Mouse (Mus musculus) neural tube, embryonic 11.5 days (tissue): Measurements from ENCODE around the gene Fam122b. TPM values are rescaled to one million over a fixed set of nuclear protein-coding genes. Genes with fewer than 3 reads are reported as not detected.

Experiments used
- ATAC-seq: fragments of 200-750 bp; cut with Nextera tagmentation; 2 replicates; pipeline ENCODE4 v1.8.0; 2017; ENCODE audit warnings: moderate number of reproducible peaks, mild to moderate bottlenecking, moderate TSS enrichment, moderate library complexity; ENCODE audit not compliant: insufficient read depth, low FRiP score, low TSS enrichment
- DNase-seq: peaks from one replicate; pipeline ENCODE4 v3.0.0-alpha.2; 2015; ENCODE audit warnings: low spot score
- H3K27ac ChIP-seq: fragments of 300-500 bp; sonication (generic); 2 replicates; pipeline ENCODE4 v1.5.1; 2014; ENCODE audit warnings: low read depth, mild to moderate bottlenecking, low read length
- H3K27me3 ChIP-seq: fragments of 300-500 bp; sonication (generic); 2 replicates; pipeline ENCODE4 v1.6.1; 2014; ENCODE audit warnings: mild to moderate bottlenecking, low read length, mixed read lengths; ENCODE audit not compliant: control insufficient read depth, insufficient read depth
- H3K36me3 ChIP-seq: fragments of 300-500 bp; sonication (generic); 2 replicates; pipeline ENCODE4 v1.6.1; 2014; ENCODE audit warnings: mild to moderate bottlenecking, low read length, moderate library complexity, mixed read lengths; ENCODE audit not compliant: control insufficient read depth, insufficient read depth
- H3K4me1 ChIP-seq: fragments of 300-500 bp; sonication (generic); 2 replicates; pipeline ENCODE4 v1.6.1; 2014; ENCODE audit warnings: low read length, mixed read lengths; ENCODE audit not compliant: control insufficient read depth, insufficient read depth
- H3K4me2 ChIP-seq: fragments of 300-500 bp; sonication (generic); 2 replicates; pipeline ENCODE4 v1.6.1; 2014; ENCODE audit warnings: low read depth, mild to moderate bottlenecking, moderate library complexity
- H3K4me3 ChIP-seq: fragments of 300-500 bp; sonication (generic); 2 replicates; pipeline ENCODE4 v1.5.1; 2014; ENCODE audit warnings: low read depth, low read length
- H3K9ac ChIP-seq: fragments of 300-500 bp; sonication (generic); 2 replicates; pipeline ENCODE4 v1.6.1; 2014; ENCODE audit warnings: mild to moderate bottlenecking, low read length
- H3K9me3 ChIP-seq: fragments of 300-500 bp; sonication (generic); 2 replicates; pipeline ENCODE4 v1.6.1; 2016; ENCODE audit warnings: low read length; ENCODE audit not compliant: control insufficient read depth
- WGBS: fragments of 180-500 bp; shearing (Covaris S2); extraction: QIAGEN DNeasy Blood & Tissue Kit; methylation state at CpG from one replicate; pipeline ENCODE4 v1.1.7; 2014; 5-methylcytosine and 5-hydroxymethylcytosine counted together
- polyA plus RNA-seq: library from polyadenylated mRNA; unstranded; fragments of >200 nt; fragmentation: Nextera tagmentation; extraction: Ambion mirVana; gene quantifications from 2 replicates; pipeline ENCODE4 v1.2.1, GENCODE M21; 2014

The Fam122b gene
- polyA plus RNA-seq, 1 experiment from 2014 or later: 10.6 TPM

- Histone ChIP-seq H3K4me3 (no peak overlapping the region), H3K9ac (no peak overlapping the region), H3K9me3 (no peaks in the 10 kb centered on the region), H3K4me2 (no peak overlapping the region), H3K36me3 (no peaks in the 10 kb centered on the region), H3K4me1 (no peaks in the 10 kb centered on the region), H3K27ac (no peak overlapping the region), H3K27me3 (no peaks in the 10 kb centered on the region)
- WGBS: 14% methylated on average over 2 of the region's 2 CpGs
- no peak for ATAC-seq
- no peak for DNase-seq
These were observed 31.6 kb downstream of the Fam122b start for GRCm38 (mm10) chrX:53237971-53238370.

GRCm38 (mm10) chrX:53236404-53236803 lies 33.2 kb downstream of the Fam122b start:
- DNase-seq (no peak), ATAC-seq (no peak)
- Histone ChIP-seq H3K4me1 (no peaks in the 10 kb centered on the region), H3K36me3 (no peaks in the 10 kb centered on the region), H3K27me3 (no peaks in the 10 kb centered on the region), H3K4me3 (no peak overlapping the region), H3K4me2 (no peak overlapping the region), H3K27ac (no peak overlapping the region), H3K9ac (no peak overlapping the region), H3K9me3 (no peaks in the 10 kb centered on the region)
- 43% methylated on average over 7 of the region's 7 CpGs for WGBS

GRCm38 (mm10) chrX:53233689-53234088 lies 35.9 kb downstream of the Fam122b start:
- no peak for DNase-seq
- Histone ChIP-seq H3K27me3 (no peaks in the 10 kb centered on the region), H3K36me3 (no peaks in the 10 kb centered on the region), H3K4me2 (no peak overlapping the region), H3K27ac (no peak overlapping the region), H3K4me1 (no peaks in the 10 kb centered on the region), H3K4me3 (no peak overlapping the region), H3K9me3 (no peaks in the 10 kb centered on the region), H3K9ac (no peak overlapping the region)
- ATAC-seq: no peak
- WGBS: 28% methylated on average over 3 of the region's 4 CpGs

GRCm38 (mm10) chrX:53231965-53232364 lies 37.6 kb downstream of the Fam122b start:
- Histone ChIP-seq H3K36me3 (no peaks in the 10 kb centered on the region), H3K4me1 (no peaks in the 10 kb centered on the region), H3K9me3 (no peaks in the 10 kb centered on the region), H3K27me3 (no peaks in the 10 kb centered on the region), H3K9ac (peak overlapping the region; percentile 26; the same call in 1 of the 2 replicates), H3K4me2 (peak overlapping the region; percentile 32), H3K4me3 (no peak overlapping the region), H3K27ac (no peak overlapping the region)
- no peak for DNase-seq
- ATAC-seq: no peak
- WGBS: 30% methylated on average over 13 of the region's 13 CpGs

- WGBS: 51% methylated on average over 6 of the region's 6 CpGs
- H3K27ac ChIP-seq: no peak overlapping the region
- no peak overlapping the region for H3K4me2 ChIP-seq
- H3K9me3 ChIP-seq: no peaks in the 10 kb centered on the region
- no peak for DNase-seq
- no peak for ATAC-seq
- H3K27me3 ChIP-seq: no peaks in the 10 kb centered on the region
- no peaks in the 10 kb centered on the region for H3K4me1 ChIP-seq
- H3K36me3 ChIP-seq: no peaks in the 10 kb centered on the region
- no peak overlapping the region for H3K9ac ChIP-seq
- no peak overlapping the region for H3K4me3 ChIP-seq
These were observed 45.2 kb downstream of the Fam122b start for GRCm38 (mm10) chrX:53224353-53224944.

- ATAC-seq: no peak
- H3K27ac ChIP-seq: no peak overlapping the region
- no peaks in the 10 kb centered on the region for H3K9me3 ChIP-seq
- H3K4me1 ChIP-seq: no peaks in the 10 kb centered on the region
- H3K4me3 ChIP-seq: no peak overlapping the region
- 84% methylated on average over 9 of the region's 9 CpGs for WGBS
- no peak overlapping the region for H3K9ac ChIP-seq
- no peaks in the 10 kb centered on the region for H3K36me3 ChIP-seq
- H3K4me2 ChIP-seq: no peak overlapping the region
- no peaks in the 10 kb centered on the region for H3K27me3 ChIP-seq
- DNase-seq: no peak
These were observed 48.8 kb downstream of the Fam122b start for GRCm38 (mm10) chrX:53220855-53221254.

GRCm38 (mm10) chrX:53214557-53215229 lies 54.9 kb downstream of the Fam122b start:
- no peak for ATAC-seq
- Histone ChIP-seq H3K9ac (no peak overlapping the region), H3K4me1 (no peaks in the 10 kb centered on the region), H3K4me3 (no peak overlapping the region), H3K4me2 (no peak overlapping the region), H3K9me3 (no peaks in the 10 kb centered on the region), H3K27me3 (no peaks in the 10 kb centered on the region), H3K36me3 (no peaks in the 10 kb centered on the region), H3K27ac (no peak overlapping the region)
- WGBS: 67% methylated on average over 7 of the region's 7 CpGs
- no peak for DNase-seq

GRCm38 (mm10) chrX:53213838-53214237 lies 55.8 kb downstream of the Fam122b start:
- no peak overlapping the region for H3K4me2 ChIP-seq

GRCm38 (mm10) chrX:53212485-53212884 lies 57.1 kb downstream of the Fam122b start:
- H3K27ac ChIP-seq: 0 out of 2 replicates have a peak overlapping the region, but pooled peaks have one; percentile 44
- no peak for ATAC-seq
- WGBS: 52% methylated on average over 9 of the region's 9 CpGs

More at GRCm38 (mm10) chrX:53213838-53214237, 55.8 kb downstream of the Fam122b start:
- Histone ChIP-seq H3K27me3 (no peaks in the 10 kb centered on the region), H3K9ac (no peak overlapping the region), H3K27ac (no peak overlapping the region), H3K36me3 (no peaks in the 10 kb centered on the region), H3K9me3 (no peaks in the 10 kb centered on the region), H3K4me1 (no peaks in the 10 kb centered on the region), H3K4me3 (no peak overlapping the region)
- no peak for ATAC-seq
- DNase-seq: no peak
- WGBS: 61% methylated on average over 2 of the region's 2 CpGs

More at GRCm38 (mm10) chrX:53212485-53212884, 57.1 kb downstream of the Fam122b start:
- Histone ChIP-seq H3K4me2 (no peak overlapping the region), H3K4me3 (no peak overlapping the region), H3K36me3 (no peaks in the 10 kb centered on the region), H3K27me3 (no peaks in the 10 kb centered on the region), H3K4me1 (no peaks in the 10 kb centered on the region), H3K9me3 (no peaks in the 10 kb centered on the region), H3K9ac (no peak overlapping the region)
- DNase-seq: no peak
